Mouse (Mus musculus) spleen, postnatal 36 days (tissue): ENCODE data around the gene Gm20388.

Experiments used
- DNase-seq, 2 experiments: peaks; one replicate each; pipeline ENCODE4 v3.0.0; 2022; ENCODE audit warnings: low spot score in 2 of 2, mixed read lengths in 1 of 2

The Gm20388 gene

DNA sequence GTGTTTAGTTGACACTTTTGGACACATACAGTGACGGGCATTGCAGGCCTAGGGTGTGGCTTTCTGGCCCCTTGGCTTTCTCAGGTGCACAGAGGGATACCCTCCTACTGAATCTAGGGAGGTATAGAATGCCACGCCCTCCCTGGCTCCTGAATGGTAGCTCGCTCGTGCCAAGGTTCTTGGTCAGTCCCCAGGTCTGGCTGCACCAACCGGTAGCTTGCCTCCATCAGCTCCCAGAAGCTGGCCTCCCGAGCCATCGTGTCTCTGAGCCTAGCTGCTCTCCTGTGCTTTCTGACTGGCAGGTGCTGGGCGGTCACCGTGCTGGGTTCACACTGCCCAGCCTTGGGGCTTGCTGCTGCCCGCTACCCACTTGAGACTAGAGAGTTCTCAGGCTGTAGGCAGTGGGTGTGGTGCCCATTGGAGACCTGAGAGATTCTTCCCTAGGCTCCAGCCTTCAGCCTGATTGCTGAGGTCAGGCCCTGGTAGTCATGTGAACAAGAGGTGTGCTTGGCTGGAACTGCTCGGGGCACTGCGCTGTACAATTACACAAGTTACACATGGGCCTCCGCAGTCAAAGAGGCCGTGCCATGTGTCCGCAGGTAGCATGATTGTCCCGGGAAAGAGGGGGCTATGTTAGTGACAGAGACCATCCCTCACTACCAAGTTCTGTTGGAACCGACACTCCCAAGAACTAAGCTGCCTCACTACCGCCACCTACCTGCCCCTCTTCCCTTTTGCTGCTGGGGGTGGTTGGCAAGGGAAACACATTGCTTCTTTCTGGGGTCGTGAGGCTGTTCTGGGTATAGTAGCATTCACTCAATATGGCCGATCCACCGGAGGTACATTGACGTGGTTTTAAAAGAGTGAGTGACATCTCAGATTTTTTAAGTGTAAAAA, 651.1 kb downstream of the Gm20388 start:
- no peak for DNase-seq

DNA sequence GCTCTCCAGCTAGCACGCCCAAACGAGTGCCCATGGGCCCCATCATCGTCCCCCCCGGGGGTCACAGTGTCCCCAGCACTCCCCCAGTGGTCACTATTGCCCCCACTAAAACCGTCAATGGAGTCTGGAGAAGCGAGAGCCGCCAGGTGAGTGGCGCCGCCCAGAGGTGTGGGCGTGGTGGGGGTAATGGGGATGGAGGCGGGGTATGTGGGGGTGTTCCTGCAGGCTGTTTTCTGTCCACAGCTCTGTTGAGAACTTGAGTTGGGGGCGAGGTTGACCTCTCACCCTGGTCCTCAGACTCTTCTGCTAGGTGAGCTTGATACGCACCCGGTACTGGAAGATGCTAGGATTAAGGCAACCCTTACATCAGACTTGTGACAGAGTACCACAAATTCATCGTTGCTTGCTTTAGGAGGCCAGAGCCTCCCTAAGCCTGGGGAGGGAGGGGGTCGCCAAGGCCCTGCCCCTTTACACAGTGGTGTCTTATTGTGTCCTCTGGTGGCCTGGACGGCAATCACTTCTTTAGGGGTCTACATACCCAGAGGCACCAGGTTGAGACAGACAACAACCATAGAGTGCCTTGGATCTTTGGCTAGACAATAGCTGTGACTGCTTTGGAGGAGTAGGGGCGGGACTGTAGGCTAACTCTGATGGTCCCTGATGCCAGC, 652.2 kb downstream of the Gm20388 start:
- no peak for DNase-seq

DNA sequence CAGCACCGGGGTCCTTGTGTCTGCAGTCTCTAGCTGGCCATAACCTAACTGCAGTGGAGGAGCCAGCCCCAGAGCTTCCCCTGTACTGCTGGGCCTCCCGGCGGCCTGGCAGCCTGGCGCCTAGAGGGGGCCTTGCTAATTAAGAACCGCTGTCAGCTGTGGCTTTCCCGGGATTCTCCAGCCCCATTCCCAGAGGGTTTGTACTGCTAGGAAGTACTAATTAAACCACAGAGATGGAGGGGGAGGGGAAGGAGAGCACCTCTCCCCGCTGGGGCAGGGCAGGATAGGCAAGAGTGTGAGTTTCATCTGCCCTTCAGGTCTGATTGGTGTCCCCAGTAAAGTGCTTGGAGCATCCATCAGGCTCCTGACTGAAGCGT, 652.7 kb downstream of the Gm20388 start:
- DNase-seq = no peak

DNA sequence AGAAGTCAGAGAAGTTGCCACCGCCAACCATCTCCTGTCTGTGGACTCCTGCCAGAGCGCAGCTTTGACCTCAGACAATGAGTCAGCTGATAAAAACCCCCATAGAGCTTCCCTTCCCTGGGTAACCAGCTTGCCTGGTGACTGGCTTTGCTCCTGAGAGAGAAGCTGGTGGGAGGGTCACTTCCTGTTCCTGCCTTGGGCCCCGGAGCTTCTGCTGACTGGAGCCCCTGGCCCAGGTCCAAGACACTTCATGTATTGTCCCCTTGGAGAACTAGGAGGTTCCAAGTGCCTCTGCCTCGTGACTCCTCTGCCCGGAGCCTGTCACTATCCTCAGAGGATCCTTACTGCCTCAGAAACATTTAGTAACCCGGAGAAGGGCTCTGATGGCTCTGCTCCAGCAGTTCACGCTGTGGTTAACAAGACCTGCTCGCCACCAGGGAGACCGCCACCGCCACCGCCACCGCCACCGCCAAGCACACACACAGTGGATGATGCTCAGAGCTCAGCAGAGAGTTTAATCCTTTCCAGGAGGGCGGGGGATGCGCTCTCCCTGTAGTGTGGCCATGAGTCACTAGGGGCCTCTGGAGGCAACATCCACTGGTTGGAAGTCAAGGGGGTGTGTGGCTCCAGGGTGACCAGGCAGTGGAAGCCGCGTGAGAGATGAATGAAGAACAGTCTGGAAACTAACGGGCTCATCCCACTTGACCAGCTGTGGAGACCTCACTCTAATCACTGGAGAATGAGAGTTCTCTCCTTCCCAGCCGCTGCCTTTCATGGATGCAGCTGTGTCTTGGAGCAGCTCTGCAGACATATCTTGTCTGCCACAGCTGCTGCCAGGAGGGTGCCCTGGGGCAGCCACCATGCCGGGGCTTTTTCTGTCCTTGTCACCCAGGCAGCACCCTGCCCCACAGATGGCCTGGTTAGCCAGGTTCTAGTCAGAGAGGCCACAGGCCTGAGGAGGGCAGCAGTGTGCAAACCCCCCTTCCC, 653.5 kb downstream of the Gm20388 start:
- peak; percentile 71 to 76 for DNase-seq

DNA sequence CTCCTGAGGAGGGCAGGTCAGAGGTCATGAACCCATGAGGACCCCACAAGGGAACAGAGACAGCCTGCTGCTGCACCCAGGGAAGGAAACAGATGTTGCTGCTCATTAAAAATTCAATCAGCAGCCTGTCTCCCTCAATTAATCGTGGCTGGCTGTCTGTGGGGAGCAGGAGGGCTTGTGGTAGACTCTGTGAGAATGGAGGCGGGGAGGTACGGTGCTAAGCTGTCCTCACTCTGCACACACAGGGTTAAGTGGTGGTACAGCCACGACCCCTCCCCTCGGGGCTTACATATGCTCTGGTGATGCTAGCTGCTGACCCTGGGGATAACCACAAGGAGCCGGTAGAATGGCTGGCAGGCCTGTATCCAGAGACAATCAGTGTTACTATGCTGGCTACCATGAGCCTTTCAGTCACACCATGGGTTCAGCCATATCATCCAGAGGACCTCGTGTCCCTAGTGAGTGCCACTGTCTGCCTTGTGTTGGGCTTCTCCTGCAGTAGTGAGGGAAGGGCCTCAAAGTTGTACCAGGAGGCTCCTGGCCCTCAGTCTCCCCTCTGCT, 654.6 kb downstream of the Gm20388 start:
- DNase-seq = no peak

DNA sequence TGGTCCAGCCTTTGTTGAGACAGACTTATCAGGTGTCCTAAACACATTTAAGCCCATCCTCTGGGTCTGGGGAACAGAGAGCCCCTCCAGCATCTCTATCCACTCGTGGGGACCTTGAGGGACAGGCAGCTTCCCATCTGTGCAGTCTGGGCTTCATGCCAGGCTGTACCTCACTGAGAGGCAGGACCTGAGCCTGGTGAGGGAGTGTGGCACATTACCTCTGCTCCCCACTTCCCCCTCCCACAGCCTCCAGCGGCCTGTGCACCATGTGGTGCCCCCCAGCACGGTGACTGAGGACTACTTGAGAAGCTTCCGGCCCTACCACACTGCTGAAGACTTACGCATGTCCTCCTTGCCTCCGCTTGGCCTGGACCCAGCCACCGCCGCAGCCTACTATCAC, 656.0 kb downstream of the Gm20388 start:
- DNase-seq = no peak

DNA sequence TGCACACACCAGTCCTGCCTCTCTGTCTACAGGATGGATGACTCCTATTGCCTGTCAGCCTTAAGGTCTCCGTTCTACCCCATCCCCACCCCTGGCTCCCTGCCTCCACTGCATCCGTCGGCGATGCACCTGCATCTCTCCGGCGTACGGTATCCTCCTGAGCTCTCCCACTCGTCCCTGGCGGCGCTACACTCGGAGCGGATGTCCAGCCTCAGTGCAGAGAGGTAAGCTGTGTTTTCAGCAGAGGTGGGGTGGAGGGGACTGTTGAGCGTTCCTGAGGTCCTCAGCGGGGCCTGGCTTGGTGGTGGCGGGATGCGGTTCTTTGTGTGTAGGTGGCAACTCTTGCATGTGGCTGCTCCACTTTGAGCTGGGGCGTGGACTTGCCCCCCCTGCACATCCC, 657.1 kb downstream of the Gm20388 start:
- DNase-seq = no peak

DNA sequence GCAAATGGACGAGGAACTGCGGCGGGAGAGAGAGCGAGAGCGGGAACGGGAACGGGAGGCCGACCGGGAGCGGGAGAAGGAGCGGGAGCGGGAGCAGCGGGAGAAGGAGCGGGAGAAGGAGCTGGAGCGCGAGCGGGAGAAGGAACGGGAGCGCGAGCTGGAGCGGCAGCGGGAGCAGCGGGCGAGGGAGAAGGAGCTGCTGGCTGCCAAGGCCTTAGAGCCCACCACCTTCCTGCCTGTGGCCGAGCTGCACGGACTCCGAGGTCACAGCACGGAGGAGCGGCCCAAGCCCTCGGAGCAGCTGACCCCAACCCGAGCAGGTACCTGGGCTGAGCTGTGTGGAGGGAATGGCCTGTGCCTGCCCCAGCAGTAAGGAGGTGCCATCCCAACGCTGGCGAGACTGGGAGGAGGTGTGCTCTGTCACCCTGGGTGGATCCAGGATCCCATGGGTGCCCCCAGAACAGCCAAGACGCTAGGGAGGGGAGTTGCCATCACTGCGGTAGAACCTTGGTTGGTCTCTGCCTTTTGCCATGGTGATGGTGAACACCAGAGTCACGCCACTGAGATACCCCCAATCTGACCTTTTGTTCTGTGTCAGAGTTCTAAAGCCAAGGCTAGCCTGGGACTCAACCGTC, 657.6 kb downstream of the Gm20388 start:
- no peak for DNase-seq

DNA sequence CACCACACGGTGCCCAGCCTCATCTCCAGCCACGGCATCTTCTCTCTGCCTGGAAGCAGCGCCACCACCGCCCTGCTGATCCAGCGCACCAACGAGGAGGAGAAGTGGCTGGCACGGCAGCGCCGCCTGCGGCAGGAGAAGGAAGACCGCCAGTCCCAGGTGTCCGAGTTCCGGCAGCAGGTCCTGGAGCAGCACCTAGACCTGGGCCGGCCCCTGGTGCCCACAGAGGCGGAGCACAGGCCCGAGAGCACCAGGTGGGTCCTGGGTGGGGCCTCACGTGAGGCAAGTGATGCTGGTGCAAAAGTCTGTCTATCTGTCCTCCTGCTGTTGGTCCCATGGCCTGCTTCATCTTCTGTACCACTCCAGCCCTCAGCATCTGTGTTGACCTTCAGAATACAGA, 658.5 kb downstream of the Gm20388 start:
- DNase-seq = no peak

DNA sequence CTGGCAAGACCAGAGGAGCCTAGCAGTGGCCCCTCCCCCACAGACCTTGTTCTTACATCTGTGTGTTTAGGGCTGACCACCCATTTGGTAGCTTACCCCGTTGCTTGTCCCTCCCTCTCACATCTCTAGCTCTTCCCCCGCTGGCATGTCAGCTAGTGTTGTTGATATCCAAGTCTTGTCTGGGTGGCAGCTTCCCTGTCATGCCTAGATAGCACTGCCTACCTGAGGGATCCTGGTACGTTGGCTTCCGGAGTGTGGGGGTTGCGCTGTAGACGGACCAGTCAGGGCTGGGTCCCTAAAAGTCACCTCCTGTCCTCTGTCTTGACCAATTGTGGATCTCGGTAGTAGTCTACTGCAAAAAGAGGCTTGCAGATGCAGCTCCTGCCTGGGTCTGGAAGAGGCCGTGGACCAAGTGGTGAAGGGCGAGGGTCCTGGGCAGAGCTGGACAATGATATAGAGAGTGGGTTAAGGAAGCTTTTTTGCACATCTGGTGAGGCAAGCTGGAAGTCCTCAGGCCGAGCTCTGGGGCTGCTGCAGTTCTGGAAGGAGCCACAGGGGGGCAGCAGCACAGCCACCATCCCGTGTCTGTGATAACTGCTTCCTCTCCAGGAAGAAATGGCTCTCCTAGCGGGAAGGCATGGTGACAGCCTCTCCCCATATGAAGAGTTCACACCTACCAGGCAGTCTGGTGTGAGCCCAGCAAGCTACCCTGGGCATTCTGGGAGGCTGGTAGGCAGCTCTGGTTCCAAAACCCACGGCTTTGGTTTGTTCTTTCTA, 659.5 kb downstream of the Gm20388 start:
- peak; percentile 51 to 52 for DNase-seq

DNA sequence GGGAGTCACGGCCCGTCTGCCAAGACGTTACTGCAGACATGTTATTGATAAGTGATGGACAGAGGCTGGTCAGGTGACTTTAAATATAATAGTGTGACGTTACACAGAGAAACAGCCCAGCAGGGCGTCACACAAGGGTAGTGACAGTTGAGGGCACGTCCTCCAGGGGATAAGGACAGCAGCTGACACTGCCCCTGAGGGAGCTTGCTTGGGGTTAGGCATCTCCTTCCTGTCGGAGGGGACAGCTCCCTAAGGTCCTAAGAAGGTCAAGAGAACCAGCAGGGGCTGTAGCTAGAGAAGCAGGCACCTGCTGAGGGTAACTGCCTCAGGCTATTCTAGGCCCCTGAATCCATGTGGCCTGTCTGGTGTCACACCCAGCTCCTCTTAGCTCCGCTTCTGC, 660.9 kb downstream of the Gm20388 start:
- no peak for DNase-seq

DNA sequence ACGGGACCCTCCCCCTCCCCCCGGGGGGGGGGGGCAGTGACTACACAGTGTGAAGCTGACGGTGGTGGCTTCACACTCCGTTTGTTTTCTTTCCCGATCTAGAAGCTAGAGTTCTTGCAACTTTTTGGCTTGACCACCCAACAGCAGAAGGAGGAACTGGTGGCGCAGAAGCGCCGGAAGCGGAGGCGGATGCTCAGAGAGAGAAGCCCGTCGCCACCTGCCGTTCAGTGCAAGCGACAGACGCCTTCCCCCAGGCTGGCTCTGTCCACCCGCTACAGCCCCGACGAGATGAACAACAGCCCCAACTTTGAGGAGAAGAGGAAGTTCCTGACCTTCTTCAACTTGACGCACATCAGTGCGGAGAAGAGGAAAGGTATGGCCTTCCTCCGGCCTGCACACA, 661.9 kb downstream of the Gm20388 start:
- peak; percentile 82 to 86 for DNase-seq

DNA sequence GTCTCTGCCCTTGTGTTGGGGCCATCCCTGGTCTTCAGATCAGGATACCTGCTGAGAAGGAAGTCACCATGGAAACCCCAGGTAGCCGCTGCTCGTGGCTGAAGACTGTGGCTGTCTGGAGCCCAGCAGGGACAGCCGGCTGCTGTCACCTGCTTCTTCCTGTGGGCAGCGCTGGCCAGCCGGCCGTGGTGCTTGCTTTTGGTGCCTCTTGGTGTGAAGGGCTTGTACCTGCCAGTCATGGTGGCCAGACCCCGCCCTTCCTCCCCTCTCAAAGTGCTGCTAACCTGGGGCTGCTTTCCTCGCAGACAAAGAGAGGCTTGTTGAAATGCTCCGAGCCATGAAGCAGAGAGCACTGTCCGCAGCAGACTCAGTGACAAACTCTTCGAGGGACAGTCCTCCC, 663.2 kb downstream of the Gm20388 start:
- no peak for DNase-seq

DNA sequence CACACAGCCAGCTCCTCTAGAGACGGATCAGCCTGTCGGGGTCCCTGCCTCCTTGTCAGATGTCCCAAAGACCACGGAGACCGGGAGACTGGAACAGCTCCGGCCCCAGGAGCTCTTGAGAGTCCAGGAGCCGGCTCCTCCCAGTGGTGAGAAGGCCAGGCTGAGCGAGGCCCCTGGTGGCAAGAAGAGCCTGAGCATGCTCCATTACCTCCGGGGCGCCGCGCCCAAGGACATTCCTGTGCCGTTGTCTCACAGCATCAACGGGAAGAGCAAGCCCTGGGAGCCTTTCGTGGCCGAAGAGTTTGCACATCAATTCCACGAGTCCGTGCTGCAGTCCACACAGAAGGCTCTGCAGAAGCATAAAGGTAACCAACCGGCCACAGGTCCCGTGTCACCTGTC, 664.3 kb downstream of the Gm20388 start:
- no peak for DNase-seq

DNA sequence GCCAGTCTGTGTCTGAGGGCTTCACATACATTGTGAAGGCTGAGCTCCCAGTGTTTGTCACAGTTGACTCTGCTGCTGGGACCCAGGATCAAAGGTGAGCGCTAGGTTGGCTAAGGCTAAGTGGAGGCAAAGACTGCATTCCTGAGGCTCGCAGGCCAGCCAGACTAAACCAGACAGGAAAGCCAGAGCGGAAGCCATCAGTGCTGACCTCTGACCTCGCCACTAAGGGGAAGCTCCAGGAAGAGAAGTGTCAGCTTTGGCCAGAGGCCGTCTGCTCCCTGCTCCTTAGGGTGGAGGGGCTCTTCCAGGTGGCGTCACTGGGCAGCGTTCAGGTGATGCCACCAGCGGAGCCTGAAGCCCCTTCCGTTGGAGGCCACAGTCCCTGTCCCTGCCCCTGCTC, 665.2 kb downstream of the Gm20388 start:
- DNase-seq = no peak

DNA sequence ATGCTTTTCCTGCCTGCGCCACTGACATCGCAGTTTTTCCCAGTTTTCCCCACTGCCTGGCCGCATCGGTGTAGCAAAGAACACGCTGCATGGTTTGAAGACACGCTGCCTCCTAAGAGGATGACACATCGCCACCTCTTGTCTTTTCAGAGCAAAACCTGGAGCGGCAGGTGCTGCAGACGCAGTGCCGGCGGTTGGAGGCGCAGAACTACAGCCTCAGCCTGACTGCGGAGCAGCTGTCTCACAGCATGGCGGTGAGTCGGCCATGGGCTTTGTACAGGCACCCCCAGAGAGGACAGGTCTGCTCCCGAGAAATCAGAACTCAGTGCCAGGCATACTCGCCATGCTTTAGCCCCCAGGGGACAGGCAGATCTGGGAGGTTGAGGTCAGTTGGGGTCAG, 667.2 kb downstream of the Gm20388 start:
- DNase-seq = no peak

DNA sequence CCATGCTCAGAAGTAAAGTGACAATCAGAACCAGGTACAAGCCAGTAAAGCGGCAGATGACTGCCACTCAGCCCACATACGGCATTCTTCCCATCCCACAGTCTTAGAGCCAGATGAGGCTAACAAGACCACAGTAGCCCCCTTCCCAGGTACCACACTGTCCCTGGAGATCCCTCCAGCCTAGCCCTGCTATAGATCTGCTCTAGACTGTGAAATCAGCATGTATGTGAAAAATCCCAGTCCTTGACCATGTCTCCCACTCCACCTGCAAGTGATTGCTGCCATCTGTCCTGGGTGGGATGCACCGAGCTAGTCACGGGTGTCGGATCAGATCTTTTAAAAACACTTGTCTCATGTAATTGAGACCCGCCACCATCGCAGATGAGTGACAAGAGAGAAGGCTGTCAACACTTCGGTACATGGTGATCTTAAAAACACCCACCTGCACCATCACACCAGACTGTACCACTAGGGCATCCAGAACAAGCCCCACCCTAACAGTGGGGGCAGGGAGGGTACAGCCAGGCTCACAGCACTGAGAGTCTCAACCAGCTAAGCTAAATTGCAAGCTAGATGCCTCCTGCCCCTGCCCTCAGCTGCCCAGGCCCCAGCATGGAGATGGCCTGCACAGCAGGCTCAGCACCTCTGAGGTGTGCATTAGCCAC, 669.8 kb downstream of the Gm20388 start:
- DNase-seq = no peak

DNA sequence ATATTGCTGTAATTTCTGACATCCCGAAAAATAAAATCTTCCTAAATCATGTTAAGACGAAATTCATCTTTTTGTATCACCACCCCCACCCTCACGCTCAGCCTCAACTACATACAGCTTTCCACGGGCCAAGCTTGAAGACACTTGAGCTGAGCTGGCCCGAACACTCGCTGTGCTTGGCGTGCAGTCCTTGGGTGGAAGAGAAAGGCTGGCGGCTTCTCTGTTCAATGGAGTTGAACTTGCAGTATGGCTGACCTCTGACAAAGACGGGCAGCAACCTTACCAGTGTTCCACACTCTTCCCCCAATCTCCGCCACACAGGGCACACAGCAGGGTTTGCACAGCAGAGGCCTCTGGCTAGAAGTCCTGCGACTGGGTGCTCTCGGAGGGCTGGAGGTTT, 670.7 kb downstream of the Gm20388 start:
- no peak for DNase-seq

DNA sequence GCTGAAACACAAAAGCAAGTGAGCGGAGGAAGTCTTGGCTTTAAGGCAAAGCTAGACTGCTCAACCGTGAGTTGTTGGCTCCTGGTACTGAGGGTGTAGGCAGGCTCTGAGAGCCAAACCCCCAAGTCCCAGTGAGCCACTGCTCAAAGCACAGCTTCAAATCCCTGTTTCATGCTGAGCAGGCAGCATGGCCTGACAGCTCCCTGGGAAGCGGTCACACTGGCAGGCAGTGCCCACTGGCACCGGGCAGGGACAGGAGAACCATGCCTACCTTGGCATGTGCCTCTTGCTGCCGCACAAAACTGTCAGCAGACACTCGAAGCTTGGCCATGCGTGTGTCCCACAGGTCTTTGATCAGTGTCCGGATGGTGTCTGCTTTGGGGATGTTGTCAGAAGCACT, 671.2 kb downstream of the Gm20388 start:
- DNase-seq = no peak

DNA sequence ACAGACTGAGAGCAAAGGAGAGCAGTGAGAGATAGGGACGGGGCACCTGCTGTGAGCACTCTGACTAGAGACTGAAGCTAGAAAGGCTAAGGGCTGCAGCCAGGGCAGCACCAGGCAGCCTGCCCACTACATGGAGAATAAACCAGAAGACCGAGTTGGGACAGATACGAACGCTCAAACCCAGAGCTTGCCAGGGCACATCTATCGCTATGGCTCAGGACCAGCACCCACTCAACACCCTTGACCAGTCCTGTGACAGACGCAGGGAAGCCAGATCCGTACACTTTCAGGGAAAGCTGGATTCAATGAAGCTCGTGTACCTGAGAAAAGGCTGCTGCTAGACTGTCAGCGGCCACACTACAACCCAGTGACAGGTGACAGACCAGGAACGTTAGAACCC, 674.9 kb downstream of the Gm20388 start:
- DNase-seq = no peak
